Mouse (Mus musculus): ENCODE data around the gene Arhgap45. TPM values are rescaled to one million over a fixed set of nuclear protein-coding genes. Genes with fewer than 3 reads are reported as not detected.
A peak's percentile ranks its signal among the peaks of the same experiment; 100 is the strongest.

Gene Arhgap45
- total RNA-seq (2021), result 1 to 10 TPM; 4.5 to 5.4 TPM
- long read RNA-seq, experiment 1, transcript Arhgap45-201 (22 exons, 3,499 nt), result major isoform, 5 of 8 reads
- long read RNA-seq, experiment 1, partial matches to known transcripts, result 1 of 8 reads
- long read RNA-seq, experiment 1, other reads (novel, unspliced or antisense), result 2 of 8 reads
- long read RNA-seq, experiment 2, partial matches to known transcripts, result 0 of 1 reads
- long read RNA-seq, experiment 2, other reads (novel, unspliced or antisense), result 0 of 1 reads

GRCm38 (mm10) chr10:80016511-80016910 lies at the start of gene Arhgap45:
Gene Arhgap45, plus strand, starts transcription at chr10:80016653.
- peak in 1 of 2 experiments; percentile 52 for DNase-seq

- no peak for DNase-seq
Observed at GRCm38 (mm10) chr10:79966886-79967400, 49.5 kb upstream of the Arhgap45 start.

GRCm38 (mm10) chr10:79968181-79968580 lies 48.3 kb upstream of the Arhgap45 start:
- no peak for DNase-seq

GRCm38 (mm10) chr10:79969124-79969568 lies 47.3 kb upstream of the Arhgap45 start:
- no peak for DNase-seq

GRCm38 (mm10) chr10:79970415-79971182 lies 45.9 kb upstream of the Arhgap45 start, which contains the start of gene Grin3b:
Gene Grin3b, plus strand, starts transcription at chr10:79970715.
- peak; percentile 24 to 43 for DNase-seq

GRCm38 (mm10) chr10:79971183-79971497 lies 45.3 kb upstream of the Arhgap45 start:
- DNase-seq, result no peak

GRCm38 (mm10) chr10:79972831-79973230 lies 43.6 kb upstream of the Arhgap45 start:
- DNase-seq, result peak in 1 of 2 experiments; percentile 53

- DNase-seq, result no peak
Observed at GRCm38 (mm10) chr10:79974087-79974486, 42.4 kb upstream of the Arhgap45 start.

- no peak for DNase-seq
Observed at GRCm38 (mm10) chr10:79974668-79975067, 41.8 kb upstream of the Arhgap45 start.

- no peak for DNase-seq
Observed at GRCm38 (mm10) chr10:79976071-79976721, 40.3 kb upstream of the Arhgap45 start.

GRCm38 (mm10) chr10:79976722-79977107 lies 39.7 kb upstream of the Arhgap45 start:
- DNase-seq, result no peak

- no peak for DNase-seq
Observed at GRCm38 (mm10) chr10:79977324-79977723, 39.1 kb upstream of the Arhgap45 start.

- DNase-seq, result no peak
Observed at GRCm38 (mm10) chr10:79978061-79978460, 38.4 kb upstream of the Arhgap45 start.

- DNase-seq, result no peak
Observed at GRCm38 (mm10) chr10:79979401-79980155, 36.9 kb upstream of the Arhgap45 start.

- DNase-seq, result no peak
Observed at GRCm38 (mm10) chr10:79983205-79983604, 33.2 kb upstream of the Arhgap45 start.

GRCm38 (mm10) chr10:79983670-79984069 lies 32.8 kb upstream of the Arhgap45 start:
- DNase-seq, result peak; percentile 79 to 81

- DNase-seq, result peak; percentile 91 to 94
Observed at GRCm38 (mm10) chr10:79984195-79984816, 32.1 kb upstream of the Arhgap45 start, which contains the start of gene Tmem259. Gene Tmem259, minus strand, starts transcription at chr10:79984330.

GRCm38 (mm10) chr10:79984871-79985270 lies 31.6 kb upstream of the Arhgap45 start:
- DNase-seq, result peak; percentile 93 to 96

GRCm38 (mm10) chr10:79985334-79986231 lies 30.9 kb upstream of the Arhgap45 start:
- DNase-seq, result peak; percentile 47 to 69

GRCm38 (mm10) chr10:79986232-79986878 lies 30.1 kb upstream of the Arhgap45 start:
- peak; percentile 79 to 84 for DNase-seq
